8 mouse cellular contexts compared by ENCODE assay signal in genomic region chr14:24530228-24530627, GRCm38 (mm10). TPM values are rescaled to one million over a fixed set of nuclear protein-coding genes. Genes with fewer than 3 reads are reported as not detected.
DNase-seq lines count a peak whose midpoint lies in the region; ATAC-seq and TF ChIP-seq lines count a peak whose summit lies in the region.

No protein-coding gene starts in this region.

- no peaks in the 10 kb centered on the region for H3K36me3 ChIP-seq in forebrain, embryonic 14.5 days (ENCODE audit: control insufficient read depth, insufficient read depth, low read length)
- H3K36me3 ChIP-seq in limb, embryonic 13.5 days, result no peaks in the 10 kb centered on the region

- no peak for TF ChIP-seq CTCF in left cerebral cortex, adult 2 months (IDR thresholded peaks at IDR 0.05)

- no peaks in the 10 kb centered on the region for H3K9me3 ChIP-seq in forebrain, embryonic 14.5 days (replicated peaks; ENCODE audit: control insufficient read depth, low read length)
- no peaks in the 10 kb centered on the region for H3K9me3 ChIP-seq in limb, embryonic 13.5 days

- peaks cover 33% of the 10 kb centered on the region for H3K4me1 ChIP-seq in forebrain, embryonic 14.5 days (ENCODE audit: control insufficient read depth, insufficient read depth, low read length)
- peaks cover 38% of the 10 kb centered on the region for H3K4me1 ChIP-seq in limb, embryonic 13.5 days

- H3K4me2 ChIP-seq in forebrain, embryonic 14.5 days (ENCODE audit: low read length), result no peak overlapping the region
- H3K4me2 ChIP-seq in limb, embryonic 13.5 days (replicated peaks), result peak overlapping the region; percentile 49

- H3K4me3 ChIP-seq in forebrain, embryonic 14.5 days (ENCODE audit: low read depth, low read length), result no peak overlapping the region
- H3K4me3 ChIP-seq in limb, embryonic 13.5 days, result peak overlapping the region; percentile 7; the same call in 1 of the 2 replicates
- no peak overlapping the region for H3K4me3 ChIP-seq in left cerebral cortex, adult 2 months

- intact Hi-C loops in left cerebral cortex, postnatal 4 days (cut with DNase I), result no loop called here
- intact Hi-C loops in left cerebral cortex, postnatal 25 days (cut with DNase I), result no loop called here
- intact Hi-C loops in left cerebral cortex, adult 2 months (cut with DNase I), result no loop called here

- H3K27ac ChIP-seq in forebrain, embryonic 14.5 days (ENCODE audit: low read depth, low read length), result peak overlapping the region; percentile 59
- H3K27ac ChIP-seq in limb, embryonic 13.5 days, result no peak overlapping the region; the same call in 1 of the 2 replicates
- no peak overlapping the region for H3K27ac ChIP-seq in left cerebral cortex, adult 2 months

- H3K9ac ChIP-seq in forebrain, embryonic 14.5 days (ENCODE audit: low read length), result no peak overlapping the region
- H3K9ac ChIP-seq in limb, embryonic 13.5 days, result no peak overlapping the region

- WGBS in forebrain, embryonic 14.5 days, result 2% methylated on average over 6 of the region's 6 CpGs
- 1% methylated on average over 6 of the region's 6 CpGs for WGBS in limb, embryonic 13.5 days

- peak; percentile 31 for DNase-seq in left cerebral cortex, postnatal 4 days
- DNase-seq in left cerebral cortex, postnatal 25 days (ENCODE audit: low spot score in 2 of 2), result no peak
- peak; percentile 81 for DNase-seq in forebrain, embryonic 14.5 days (ENCODE audit: low spot score)
- DNase-seq in skeletal muscle tissue, adult 2 months (ENCODE audit: low read depth, low spot score), result peak; percentile 17
- DNase-seq in left cerebral cortex, adult 2 months (ENCODE audit: extremely low spot score in 1 of 2, low spot score in 2 of 2), result no peak
- no peak for DNase-seq in layer of hippocampus, postnatal 10 days (ENCODE audit: low spot score in 2 of 2)

- no peaks in the 10 kb centered on the region for H3K27me3 ChIP-seq in forebrain, embryonic 14.5 days (replicated peaks; ENCODE audit: control insufficient read depth, insufficient read depth, low read length)
- no peaks in the 10 kb centered on the region for H3K27me3 ChIP-seq in limb, embryonic 13.5 days

- ATAC-seq in forebrain, embryonic 14.5 days, result peak; percentile 61
- ATAC-seq in limb, embryonic 13.5 days (ENCODE audit: low FRiP score, low read depth), result peak; percentile 93
- no peak for ATAC-seq in inflammation-experienced regulatory T-cells, adult 6 months

RNA-seq across cellular contexts. Expression of gene Rps24, which starts 43.3 kb away (rescaled TPM):
- 1,000 to 10,000 TPM; 1,115 to 1,201 TPM for total RNA-seq in left cerebral cortex, postnatal 4 days (2021)
- total RNA-seq in left cerebral cortex, postnatal 25 days (2021), result 100 to 1,000 TPM; 645 to 677 TPM
- polyA plus RNA-seq in forebrain, embryonic 14.5 days (2014; fragmentation: Nextera tagmentation; extraction: Ambion mirVana), result 726 and 919 TPM in 2 replicates
- 927 and 945 TPM in 2 replicates for polyA plus RNA-seq in limb, embryonic 13.5 days (2015; fragmentation: Nextera tagmentation; extraction: Ambion mirVana)
- 100 to 1,000 TPM; 662 to 734 TPM for total RNA-seq in left cerebral cortex, adult 2 months (2021)
- polyA plus RNA-seq in inflammation-experienced regulatory T-cells, adult 6 months (2017; shearing (Covaris generic)), result 1,000 to 10,000 TPM; 1,562 to 2,670 (median 2,632) TPM
- 1,000 to 10,000 TPM in 1 of 2 experiments, 100 to 1,000 TPM in 1; 950 to 1,065 TPM for total RNA-seq in layer of hippocampus, postnatal 10 days (2021)

RNA-seq across cellular contexts. Expression of gene Polr3a, which starts 43.4 kb away (rescaled TPM):
- 10 to 100 TPM; 33.9 to 34.8 TPM for total RNA-seq in left cerebral cortex, postnatal 4 days (2021)
- 10 to 100 TPM; 34.4 to 37.3 TPM for total RNA-seq in left cerebral cortex, postnatal 25 days (2021)
- polyA plus RNA-seq in forebrain, embryonic 14.5 days (2014; fragmentation: Nextera tagmentation; extraction: Ambion mirVana), result 14.7 and 15.5 TPM in 2 replicates
- 20.1 TPM in 2 replicates for polyA plus RNA-seq in limb, embryonic 13.5 days (2015; fragmentation: Nextera tagmentation; extraction: Ambion mirVana)
- total RNA-seq in left cerebral cortex, adult 2 months (2021), result 10 to 100 TPM; 39.0 to 40.9 TPM
- polyA plus RNA-seq in inflammation-experienced regulatory T-cells, adult 6 months (2017; shearing (Covaris generic)), result 10 to 100 TPM; 10.6 to 22.4 (median 17.4) TPM
- 10 to 100 TPM; 31.6 to 36.2 TPM for total RNA-seq in layer of hippocampus, postnatal 10 days (2021)

Comparison
In these comparisons a context has a peak if more than half of its experiments do, and no peak if none do; other contexts are left out.
1. DNase-seq: peak in left cerebral cortex, postnatal 4 days (single experiment), forebrain, embryonic 14.5 days (single experiment) and skeletal muscle tissue, adult 2 months (single experiment); none in left cerebral cortex, postnatal 25 days (0 of 2), left cerebral cortex, adult 2 months (0 of 2) and layer of hippocampus, postnatal 10 days (0 of 2).